Mouse (Mus musculus) liver, embryonic 11.5 days (tissue): ENCODE measurements around the gene Adcy1. TPM values are rescaled to one million over a fixed set of nuclear protein-coding genes. Genes with fewer than 3 reads are reported as not detected.

Experiments
- ATAC-seq: fragments of 200-750 bp; cut with Nextera tagmentation; replicated peaks from 2 replicates; pipeline ENCODE4 v1.8.0; 2017; ENCODE audit warnings: moderate number of reproducible peaks, mild to moderate bottlenecking, moderate TSS enrichment, moderate library complexity; ENCODE audit not compliant: low FRiP score
- DNase-seq: peaks from one replicate; pipeline ENCODE4 v3.0.0-alpha.2; 2017; ENCODE audit warnings: low spot score
- H3K27ac ChIP-seq: fragments of 300-500 bp; sonication (generic); 2 replicates; pipeline ENCODE4 v1.5.1; 2014; ENCODE audit warnings: mild to moderate bottlenecking, low read depth, low read length, control low read depth
- H3K27me3 ChIP-seq: fragments of 300-500 bp; sonication (generic); replicated peaks from 2 replicates; pipeline ENCODE4 v1.6.1; 2014; ENCODE audit warnings: low read length, mixed read lengths; ENCODE audit not compliant: control insufficient read depth, insufficient read depth
- H3K36me3 ChIP-seq: fragments of 300-500 bp; sonication (generic); 2 replicates; pipeline ENCODE4 v1.6.1; 2014; ENCODE audit warnings: mild to moderate bottlenecking, low read length, moderate library complexity, mixed read lengths; ENCODE audit not compliant: control insufficient read depth, insufficient read depth
- H3K4me1 ChIP-seq: fragments of 300-500 bp; sonication (generic); replicated peaks from 2 replicates; pipeline ENCODE4 v1.6.1; 2014; ENCODE audit warnings: low read length, mixed read lengths; ENCODE audit not compliant: control insufficient read depth, insufficient read depth
- H3K4me2 ChIP-seq: fragments of 300-500 bp; sonication (generic); 2 replicates; pipeline ENCODE4 v1.6.1; 2014; ENCODE audit warnings: mild to moderate bottlenecking, control low read depth, moderate library complexity
- H3K4me3 ChIP-seq: fragments of 300-500 bp; sonication (generic); 2 replicates; pipeline ENCODE4 v1.5.1; 2014; ENCODE audit warnings: low read depth, low read length, control low read depth
- H3K9ac ChIP-seq: fragments of 300-500 bp; sonication (generic); 2 replicates; pipeline ENCODE4 v1.6.1; 2014; ENCODE audit warnings: low read depth, low read length, control low read depth
- H3K9me3 ChIP-seq: fragments of 300-500 bp; sonication (generic); 2 replicates; pipeline ENCODE4 v1.6.1; 2016; ENCODE audit warnings: low read length, inconsistent platforms, mixed read lengths; ENCODE audit not compliant: control insufficient read depth
- WGBS: fragments of 180-500 bp; shearing (Covaris S2); extraction: QIAGEN DNeasy Blood & Tissue Kit; methylation state at CpG from one replicate; pipeline ENCODE4 v1.1.7; 2014; 5-methylcytosine and 5-hydroxymethylcytosine counted together
- polyA plus RNA-seq: library from polyadenylated mRNA; unstranded; fragments of >200 nt; fragmentation: Nextera tagmentation; extraction: Ambion mirVana; gene quantifications from 2 replicates; pipeline ENCODE4 v1.2.1, GENCODE M21; 2014

The Adcy1 gene
- polyA plus RNA-seq, 1 experiment from 2014 or later, result 0.99 TPM

- Histone ChIP-seq H3K4me2 (no peak overlapping the region), H3K27me3 (no peaks in the 10 kb centered on the region), H3K36me3 (no peaks in the 10 kb centered on the region), H3K27ac (no peak overlapping the region), H3K9ac (no peak overlapping the region), H3K9me3 (no peaks in the 10 kb centered on the region), H3K4me1 (no peaks in the 10 kb centered on the region), H3K4me3 (no peak overlapping the region)
- WGBS, result 75% methylated on average over 7 of the region's 7 CpGs
- DNase-seq, result no peak
- no peak for ATAC-seq
Observed at GRCm38 (mm10) chr11:7149471-7149870, 86.2 kb downstream of the Adcy1 start.

GRCm38 (mm10) chr11:7150511-7150910 is 87.2 kb downstream of the Adcy1 start:
- DNase-seq (no peak), ATAC-seq (no peak)
- H3K4me3 ChIP-seq, result no peak overlapping the region
- H3K9me3 ChIP-seq, result no peaks in the 10 kb centered on the region
- H3K27ac ChIP-seq, result no peak overlapping the region
- H3K36me3 ChIP-seq, result no peaks in the 10 kb centered on the region
- 85% methylated on average over 8 of the region's 8 CpGs for WGBS
- H3K4me2 ChIP-seq, result no peak overlapping the region
- no peaks in the 10 kb centered on the region for H3K4me1 ChIP-seq
- H3K9ac ChIP-seq, result no peak overlapping the region
- no peaks in the 10 kb centered on the region for H3K27me3 ChIP-seq

GRCm38 (mm10) chr11:7152371-7152770 is 89.1 kb downstream of the Adcy1 start:
- DNase-seq, result no peak
- ATAC-seq, result no peak
- 89% methylated on average over 12 of the region's 12 CpGs for WGBS
- H3K4me3 ChIP-seq, result no peak overlapping the region
- no peaks in the 10 kb centered on the region for H3K27me3 ChIP-seq
- H3K9me3 ChIP-seq, result no peaks in the 10 kb centered on the region
- H3K36me3 ChIP-seq, result no peaks in the 10 kb centered on the region
- no peak overlapping the region for H3K4me2 ChIP-seq
- no peak overlapping the region for H3K27ac ChIP-seq
- H3K9ac ChIP-seq, result no peak overlapping the region
- no peaks in the 10 kb centered on the region for H3K4me1 ChIP-seq

- no peak overlapping the region for H3K4me3 ChIP-seq
- H3K36me3 ChIP-seq, result no peaks in the 10 kb centered on the region
- DNase-seq (no peak), ATAC-seq (no peak)
- no peak overlapping the region for H3K9ac ChIP-seq
- no peaks in the 10 kb centered on the region for H3K9me3 ChIP-seq
- no peaks in the 10 kb centered on the region for H3K4me1 ChIP-seq
- H3K4me2 ChIP-seq, result no peak overlapping the region
- H3K27me3 ChIP-seq, result no peaks in the 10 kb centered on the region
- 78% methylated on average over 8 of the region's 8 CpGs for WGBS
- H3K27ac ChIP-seq, result peak overlapping the region; percentile 45; the same call in 1 of the 2 replicates
Observed at GRCm38 (mm10) chr11:7153081-7153480, 89.8 kb downstream of the Adcy1 start.

- no peak for ATAC-seq
- Histone ChIP-seq H3K4me2 (no peak overlapping the region), H3K27me3 (no peaks in the 10 kb centered on the region), H3K4me1 (peaks cover 4% of the 10 kb centered on the region; the same call in 1 of the 2 replicates), H3K9me3 (no peaks in the 10 kb centered on the region), H3K9ac (no peak overlapping the region), H3K27ac (no peak overlapping the region), H3K36me3 (no peaks in the 10 kb centered on the region), H3K4me3 (no peak overlapping the region)
- WGBS, result 56% methylated on average over 4 of the region's 4 CpGs
- DNase-seq, result no peak
Observed at GRCm38 (mm10) chr11:7156427-7156826, 93.1 kb downstream of the Adcy1 start.

- H3K36me3 ChIP-seq, result no peaks in the 10 kb centered on the region
- no peak overlapping the region for H3K27ac ChIP-seq
- WGBS, result 85% methylated on average over 6 of the region's 6 CpGs
- no peak overlapping the region for H3K9ac ChIP-seq
- DNase-seq (no peak), ATAC-seq (no peak)
- no peaks in the 10 kb centered on the region for H3K9me3 ChIP-seq
- no peak overlapping the region for H3K4me2 ChIP-seq
- H3K4me1 ChIP-seq, result peaks cover 4% of the 10 kb centered on the region; the same call in 1 of the 2 replicates
- no peaks in the 10 kb centered on the region for H3K27me3 ChIP-seq
- H3K4me3 ChIP-seq, result no peak overlapping the region
Observed at GRCm38 (mm10) chr11:7158196-7158595, 94.9 kb downstream of the Adcy1 start.

GRCm38 (mm10) chr11:7160146-7160545 is 96.9 kb downstream of the Adcy1 start:
- 66% methylated on average over 6 of the region's 6 CpGs for WGBS
- ATAC-seq (no peak), DNase-seq (no peak)
- Histone ChIP-seq H3K4me2 (no peak overlapping the region), H3K36me3 (no peaks in the 10 kb centered on the region), H3K4me3 (no peak overlapping the region), H3K27ac (no peak overlapping the region; the same call in 1 of the 2 replicates), H3K9ac (no peak overlapping the region), H3K27me3 (no peaks in the 10 kb centered on the region), H3K4me1 (peaks cover 4% of the 10 kb centered on the region; the same call in 1 of the 2 replicates), H3K9me3 (no peaks in the 10 kb centered on the region)

GRCm38 (mm10) chr11:7160637-7161101 is 97.4 kb downstream of the Adcy1 start:
- H3K27ac ChIP-seq, result no peak overlapping the region; the same call in 1 of the 2 replicates
- no peak for DNase-seq
- ATAC-seq, result peak; percentile 61

GRCm38 (mm10) chr11:7161502-7162174 is 98.3 kb downstream of the Adcy1 start:
- Histone ChIP-seq H3K9ac (no peak overlapping the region), H3K27ac (no peak overlapping the region), H3K4me3 (no peak overlapping the region), H3K4me2 (no peak overlapping the region), H3K36me3 (no peaks in the 10 kb centered on the region), H3K9me3 (no peaks in the 10 kb centered on the region), H3K4me1 (peaks cover 4% of the 10 kb centered on the region; the same call in 1 of the 2 replicates), H3K27me3 (no peaks in the 10 kb centered on the region)
- WGBS, result 67% methylated on average over 8 of the region's 8 CpGs
- DNase-seq (no peak), ATAC-seq (no peak)

More at GRCm38 (mm10) chr11:7160637-7161101, 97.4 kb downstream of the Adcy1 start:
- WGBS, result 42% methylated on average over 4 of the region's 4 CpGs
- Histone ChIP-seq H3K9ac (no peak overlapping the region), H3K4me1 (peaks cover 4% of the 10 kb centered on the region; the same call in 1 of the 2 replicates), H3K4me2 (no peak overlapping the region), H3K9me3 (no peaks in the 10 kb centered on the region), H3K36me3 (no peaks in the 10 kb centered on the region), H3K27me3 (no peaks in the 10 kb centered on the region), H3K4me3 (no peak overlapping the region)
